Mouse (Mus musculus): Measurements from ENCODE around the gene Ccdc71l. TPM values are rescaled to one million over a fixed set of nuclear protein-coding genes. Genes with fewer than 3 reads are reported as not detected.

Gene Ccdc71l
- polyA plus RNA-seq, 1 experiment from 2014 or later = 7.2 TPM

DNA sequence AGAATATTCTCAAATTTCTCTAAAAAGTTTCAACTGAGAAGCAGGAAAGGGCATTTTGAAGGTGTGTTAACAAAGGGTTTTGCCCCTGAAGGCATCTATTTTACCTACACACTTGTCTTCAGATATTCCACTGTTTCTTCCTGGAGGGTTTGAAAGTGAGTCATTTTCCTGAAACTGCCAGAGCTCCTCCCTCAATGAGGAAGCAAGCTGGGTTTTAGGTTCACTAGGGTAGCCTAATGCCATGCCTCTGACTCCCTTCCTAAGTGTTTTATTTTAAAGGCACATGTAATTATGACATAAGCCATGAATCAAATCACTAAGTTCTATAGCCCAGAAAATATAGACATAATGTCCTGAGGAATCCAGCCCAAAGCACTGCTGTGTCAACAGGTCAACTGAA is 49.3 kb downstream of the Ccdc71l start:
- ChIA-PET CTCF (interaction anchor here (1.4 kb wide), 1 partner anchor 47 kb away, joined by 3 read pairs; no protein-coding TSS in a partner anchor), POLR2A (no interaction called here)
- DNase-seq (ENCODE audit: low read depth, low spot score) = no peak
- TF ChIP-seq CTCF (IDR thresholded peaks at IDR 0.05) = no peak
- in situ Hi-C loops (cut with MboI; ENCODE audit: low pct_unique_long_range_greater_than_20kb) = no loop called here
- H3K27me3 ChIP-seq = no peaks in the 10 kb centered on the region
- peak; percentile 17 for ATAC-seq

GRCm38 (mm10) chr12:32431004-32431403 is 52.5 kb downstream of the Ccdc71l start:
- POLR2A ChIA-PET = no interaction called here
- CTCF ChIA-PET = no interaction called here
- no peak for ATAC-seq
- in situ Hi-C loops (cut with MboI; ENCODE audit: low pct_unique_long_range_greater_than_20kb) = no loop called here
- no peak for DNase-seq (ENCODE audit: low read depth, low spot score)
- TF ChIP-seq CTCF (IDR thresholded peaks at IDR 0.05) = no peak
- H3K27me3 ChIP-seq = no peaks in the 10 kb centered on the region

Other genes starting within 250 kb of the Ccdc71l start
- not detected for gene Pik3cg, start 170.0 kb upstream of the Ccdc71l start, polyA plus RNA-seq (2021)